Comparison of ENCODE assay signal across 31 mouse cellular contexts in the genomic region with DNA sequence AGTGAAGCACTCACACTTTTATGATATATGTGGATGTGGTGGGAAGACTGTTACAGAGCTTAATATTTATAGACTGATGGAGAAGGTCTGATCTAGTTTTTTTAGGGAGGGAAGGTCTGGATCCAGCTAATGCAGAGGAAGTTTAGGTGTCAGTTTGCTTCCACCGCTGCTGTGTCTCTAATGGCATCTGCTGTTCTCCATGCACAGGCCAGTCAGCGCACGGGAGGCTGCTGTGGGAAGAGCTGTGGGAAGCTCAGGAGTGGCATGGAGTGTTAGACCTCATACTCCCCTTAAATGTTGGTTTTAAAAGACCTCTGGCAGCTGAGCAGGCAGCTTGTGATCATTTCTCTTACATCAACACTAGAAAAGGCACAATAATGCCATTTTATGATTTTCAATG. TPM values are rescaled to one million over a fixed set of nuclear protein-coding genes. Genes with fewer than 3 reads are reported as not detected.
DNase-seq lines count a peak whose midpoint lies in the region; ATAC-seq lines count a peak whose summit lies in the region.
"Had no signal": no experiment of that assay in that cellular context is flagged by ENCODE, and none has a peak within 500 bp of the region (broad histone marks: within the 10 kb centered on the region; RNA-seq: fewer than 3 reads in every experiment).

No protein-coding gene starts in this region.

- peak; percentile 56 for DNase-seq in heart, adult 11 months
- peak; percentile 81 for DNase-seq in midbrain, embryonic 11.5 days (ENCODE audit: low spot score, missing footprints)
- no peak for DNase-seq in midbrain, embryonic 14.5 days
- DNase-seq: adrenal gland, postnatal 10 days; adrenal gland, postnatal 36 days; B cell, adult 2 months; cerebellum, adult 11 months; cerebellum, adult 2 months; cerebellum, adult 9-11 months; cerebellum, postnatal 36 days; embryo, embryonic 11 days; gastrocnemius, adult 2 months; gastrocnemius, postnatal 14 days; heart, adult 18-20 months; heart, postnatal 14 days; heart, postnatal 4 days; kidney, adult 11 months had no signal

- H3K4me3 ChIP-seq in forebrain, embryonic 12.5 days (replicated peaks) = no peak overlapping the region
- no peak overlapping the region for H3K4me3 ChIP-seq in forebrain, embryonic 16.5 days (replicated peaks; ENCODE audit: low read length)
- H3K4me3 ChIP-seq in heart, embryonic 12.5 days = no peak overlapping the region
- no peak overlapping the region for H3K4me3 ChIP-seq in midbrain, embryonic 11.5 days (ENCODE audit: low read depth, low read length)
- H3K4me3 ChIP-seq in midbrain, embryonic 14.5 days (replicated peaks; ENCODE audit: low read depth, low read length) = no peak overlapping the region
- 0 out of 2 replicates have a peak overlapping the region, but pooled peaks have one; percentile 7 for H3K4me3 ChIP-seq in limb, embryonic 13.5 days
- H3K4me3 ChIP-seq: embryonic facial prominence, embryonic 10.5 days; embryonic facial prominence, embryonic 13.5 days; erythroblast, embryonic 14.5 days; gastrocnemius, adult 2 months; heart, embryonic 13.5 days; hindbrain, embryonic 13.5 days; intestine, embryonic 15.5 days had no signal

- no peak overlapping the region for H3K27ac ChIP-seq in forebrain, embryonic 12.5 days
- H3K27ac ChIP-seq in forebrain, embryonic 16.5 days (ENCODE audit: low read length) = no peak overlapping the region
- no peak overlapping the region for H3K27ac ChIP-seq in heart, embryonic 12.5 days (ENCODE audit: poor library complexity, severe bottlenecking)
- no peak overlapping the region for H3K27ac ChIP-seq in midbrain, embryonic 11.5 days (ENCODE audit: low read depth, low read length)
- H3K27ac ChIP-seq in midbrain, embryonic 14.5 days (replicated peaks; ENCODE audit: low read depth, low read length) = no peak overlapping the region
- no peak overlapping the region for H3K27ac ChIP-seq in limb, embryonic 13.5 days
- H3K27ac ChIP-seq: embryonic facial prominence, embryonic 10.5 days; embryonic facial prominence, embryonic 13.5 days; gastrocnemius, adult 2 months; heart, embryonic 13.5 days; hindbrain, embryonic 13.5 days; intestine, embryonic 15.5 days had no signal

- H3K9me3 ChIP-seq in forebrain, embryonic 12.5 days = no peaks in the 10 kb centered on the region
- no peaks in the 10 kb centered on the region for H3K9me3 ChIP-seq in forebrain, embryonic 16.5 days (ENCODE audit: control insufficient read depth, low read length)
- no peaks in the 10 kb centered on the region for H3K9me3 ChIP-seq in heart, embryonic 12.5 days (replicated peaks)
- no peaks in the 10 kb centered on the region for H3K9me3 ChIP-seq in midbrain, embryonic 11.5 days (ENCODE audit: control insufficient read depth, low read length)
- no peaks in the 10 kb centered on the region for H3K9me3 ChIP-seq in midbrain, embryonic 14.5 days (ENCODE audit: control insufficient read depth, low read length)
- H3K9me3 ChIP-seq in limb, embryonic 13.5 days = no peaks in the 10 kb centered on the region
- H3K9me3 ChIP-seq: embryonic facial prominence, embryonic 10.5 days; embryonic facial prominence, embryonic 13.5 days; G1E; heart, embryonic 13.5 days; hindbrain, embryonic 13.5 days; intestine, embryonic 15.5 days had no signal

- 43% methylated on average over 3 of the region's 3 CpGs for WGBS in forebrain, embryonic 12.5 days
- WGBS in forebrain, embryonic 16.5 days = 39% methylated on average over 3 of the region's 3 CpGs
- WGBS in heart, embryonic 12.5 days = 79% methylated on average over 3 of the region's 3 CpGs
- WGBS in midbrain, embryonic 11.5 days = 46% methylated on average over 3 of the region's 3 CpGs
- WGBS in midbrain, embryonic 14.5 days = 54% methylated on average over 3 of the region's 3 CpGs
- 47% methylated on average over 3 of the region's 3 CpGs for WGBS in limb, embryonic 13.5 days

- peak overlapping the region; percentile 40 for H3K4me2 ChIP-seq in forebrain, embryonic 12.5 days
- H3K4me2 ChIP-seq in forebrain, embryonic 16.5 days (ENCODE audit: low read length) = no peak overlapping the region
- H3K4me2 ChIP-seq in heart, embryonic 12.5 days = no peak overlapping the region
- no peak overlapping the region; the same call in 1 of the 2 replicates for H3K4me2 ChIP-seq in midbrain, embryonic 11.5 days
- H3K4me2 ChIP-seq in midbrain, embryonic 14.5 days (ENCODE audit: low read length) = no peak overlapping the region; the same call in 1 of the 2 replicates
- H3K4me2 ChIP-seq in limb, embryonic 13.5 days (replicated peaks) = peak overlapping the region; percentile 52
- H3K4me2 ChIP-seq: embryonic facial prominence, embryonic 13.5 days; heart, embryonic 13.5 days; hindbrain, embryonic 13.5 days; intestine, embryonic 15.5 days had no signal

- no peak for ATAC-seq in forebrain, embryonic 12.5 days (ENCODE audit: low FRiP score)
- no peak for ATAC-seq in forebrain, embryonic 16.5 days
- no peak for ATAC-seq in heart, embryonic 12.5 days (ENCODE audit: insufficient number of reproducible peaks, low FRiP score)
- no peak for ATAC-seq in midbrain, embryonic 11.5 days (ENCODE audit: low FRiP score)
- no peak for ATAC-seq in midbrain, embryonic 14.5 days (ENCODE audit: low FRiP score, low TSS enrichment)
- ATAC-seq in limb, embryonic 13.5 days (ENCODE audit: low FRiP score, low read depth) = no peak
- ATAC-seq: hindbrain, embryonic 16.5 days; intestine, embryonic 15.5 days; Patski had no signal

- no peaks in the 10 kb centered on the region for H3K36me3 ChIP-seq in forebrain, embryonic 12.5 days (replicated peaks)
- H3K36me3 ChIP-seq in forebrain, embryonic 16.5 days (ENCODE audit: control insufficient read depth, insufficient read depth) = no peaks in the 10 kb centered on the region
- no peaks in the 10 kb centered on the region for H3K36me3 ChIP-seq in heart, embryonic 12.5 days
- H3K36me3 ChIP-seq in midbrain, embryonic 11.5 days (ENCODE audit: control insufficient read depth, insufficient read depth, low read length) = no peaks in the 10 kb centered on the region
- no peaks in the 10 kb centered on the region for H3K36me3 ChIP-seq in midbrain, embryonic 14.5 days (ENCODE audit: control insufficient read depth, insufficient read depth, low read length)
- H3K36me3 ChIP-seq in limb, embryonic 13.5 days = no peaks in the 10 kb centered on the region
- H3K36me3 ChIP-seq: embryonic facial prominence, embryonic 13.5 days; G1E; heart, embryonic 13.5 days; hindbrain, embryonic 13.5 days; intestine, embryonic 15.5 days had no signal

- no peak overlapping the region for H3K9ac ChIP-seq in forebrain, embryonic 12.5 days
- no peak overlapping the region for H3K9ac ChIP-seq in forebrain, embryonic 16.5 days (replicated peaks; ENCODE audit: low read depth, low read length)
- no peak overlapping the region for H3K9ac ChIP-seq in heart, embryonic 12.5 days
- H3K9ac ChIP-seq in midbrain, embryonic 11.5 days (ENCODE audit: low read length) = no peak overlapping the region
- H3K9ac ChIP-seq in midbrain, embryonic 14.5 days (replicated peaks; ENCODE audit: low read length) = no peak overlapping the region
- no peak overlapping the region for H3K9ac ChIP-seq in limb, embryonic 13.5 days
- H3K9ac ChIP-seq: embryonic facial prominence, embryonic 13.5 days; heart, embryonic 13.5 days; hindbrain, embryonic 13.5 days; intestine, embryonic 15.5 days had no signal

- no peaks in the 10 kb centered on the region for H3K27me3 ChIP-seq in forebrain, embryonic 12.5 days
- H3K27me3 ChIP-seq in forebrain, embryonic 16.5 days (replicated peaks; ENCODE audit: control insufficient read depth, insufficient read depth, low read length) = no peaks in the 10 kb centered on the region
- H3K27me3 ChIP-seq in heart, embryonic 12.5 days (replicated peaks) = peaks cover 2% of the 10 kb centered on the region
- no peaks in the 10 kb centered on the region; the same call in 1 of the 2 replicates for H3K27me3 ChIP-seq in midbrain, embryonic 11.5 days (ENCODE audit: control insufficient read depth, insufficient read depth, low read length)
- peaks cover under 1% of the 10 kb centered on the region; the same call in 1 of the 2 replicates for H3K27me3 ChIP-seq in midbrain, embryonic 14.5 days (ENCODE audit: control insufficient read depth, insufficient read depth, low read length)
- no peaks in the 10 kb centered on the region for H3K27me3 ChIP-seq in limb, embryonic 13.5 days
- H3K27me3 ChIP-seq: CH12.LX; embryonic facial prominence, embryonic 13.5 days; Patski had no signal

- H3K4me1 ChIP-seq in forebrain, embryonic 12.5 days = peaks cover 75% of the 10 kb centered on the region
- peaks cover 22% of the 10 kb centered on the region for H3K4me1 ChIP-seq in forebrain, embryonic 16.5 days (replicated peaks; ENCODE audit: control insufficient read depth, insufficient read depth, low read length)
- peaks cover 13% of the 10 kb centered on the region; the same call in 1 of the 2 replicates for H3K4me1 ChIP-seq in heart, embryonic 12.5 days (replicated peaks)
- H3K4me1 ChIP-seq in midbrain, embryonic 11.5 days (ENCODE audit: control insufficient read depth, insufficient read depth, low read length) = peaks cover 28% of the 10 kb centered on the region
- H3K4me1 ChIP-seq in midbrain, embryonic 14.5 days (ENCODE audit: control insufficient read depth, insufficient read depth, low read length) = peaks cover 36% of the 10 kb centered on the region
- H3K4me1 ChIP-seq in limb, embryonic 13.5 days = peaks cover 79% of the 10 kb centered on the region

RNA-seq across cellular contexts. Expression of a gene that starts 7.0 kb away (rescaled TPM):
- 47.2 and 48.2 TPM in 2 replicates for polyA plus RNA-seq in forebrain, embryonic 12.5 days (2016; fragmentation: Nextera tagmentation; extraction: Ambion mirVana)
- polyA plus RNA-seq in forebrain, embryonic 16.5 days (2015; fragmentation: Nextera tagmentation; extraction: Ambion mirVana) = 10.8 and 13.4 TPM in 2 replicates
- 10.0 and 11.5 TPM in 2 replicates for polyA plus RNA-seq in heart, embryonic 12.5 days (2016; fragmentation: Nextera tagmentation; extraction: Ambion mirVana)
- 36.4 and 41.5 TPM in 2 replicates for polyA plus RNA-seq in midbrain, embryonic 11.5 days (2014; fragmentation: Nextera tagmentation; extraction: Ambion mirVana)
- polyA plus RNA-seq in midbrain, embryonic 14.5 days (2014; fragmentation: Nextera tagmentation; extraction: Ambion mirVana) = 8.5 and 14.1 TPM in 2 replicates
- polyA plus RNA-seq in limb, embryonic 13.5 days (2015; fragmentation: Nextera tagmentation; extraction: Ambion mirVana) = 51.8 and 54.3 TPM in 2 replicates
- polyA plus RNA-seq: erythroblast, embryonic 14.5 days; G1E had no signal

Comparison
In these comparisons a context has a peak if more than half of its experiments do, and no peak if none do; other contexts are left out.
1. H3K4me2 ChIP-seq: peak in forebrain, embryonic 12.5 days (single experiment) and limb, embryonic 13.5 days (single experiment); none in forebrain, embryonic 16.5 days (single experiment), heart, embryonic 12.5 days (single experiment), midbrain, embryonic 11.5 days (single experiment) and midbrain, embryonic 14.5 days (single experiment).